Mouse (Mus musculus): ENCODE results near the gene Tspan13.

Tspan13 gene

DNA sequence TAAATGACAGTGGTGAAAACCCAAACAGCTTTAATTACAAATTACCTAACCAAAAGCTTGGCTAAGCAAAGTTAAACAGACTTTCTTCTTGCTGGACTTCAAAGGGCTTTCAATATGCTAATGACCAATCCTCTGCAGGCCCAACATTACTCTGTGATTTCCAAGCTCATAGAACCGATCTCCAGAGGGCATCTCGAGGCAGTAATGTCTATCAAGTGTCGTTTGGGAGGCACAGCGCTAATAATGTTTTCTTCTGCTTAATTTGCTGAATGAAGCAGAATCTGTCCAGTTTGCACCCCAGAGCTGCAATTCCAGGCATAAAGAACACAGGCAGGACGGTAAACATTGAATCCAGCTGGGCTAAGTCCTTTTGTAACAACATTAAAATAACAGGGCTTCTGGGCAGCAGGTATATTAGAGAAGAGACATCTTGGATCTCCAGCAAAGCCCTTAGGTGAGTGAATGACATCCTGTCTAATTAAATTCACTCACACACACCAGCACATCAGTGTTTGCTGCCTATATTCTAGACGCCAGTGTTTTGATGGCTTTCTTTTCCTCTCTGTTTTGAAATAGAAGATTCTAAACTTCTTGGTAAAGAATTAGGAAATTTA lies 64.6 kb downstream of the Tspan13 start:
- DNase-seq (ENCODE audit: low read depth, low spot score), result peak; percentile 6

DNA sequence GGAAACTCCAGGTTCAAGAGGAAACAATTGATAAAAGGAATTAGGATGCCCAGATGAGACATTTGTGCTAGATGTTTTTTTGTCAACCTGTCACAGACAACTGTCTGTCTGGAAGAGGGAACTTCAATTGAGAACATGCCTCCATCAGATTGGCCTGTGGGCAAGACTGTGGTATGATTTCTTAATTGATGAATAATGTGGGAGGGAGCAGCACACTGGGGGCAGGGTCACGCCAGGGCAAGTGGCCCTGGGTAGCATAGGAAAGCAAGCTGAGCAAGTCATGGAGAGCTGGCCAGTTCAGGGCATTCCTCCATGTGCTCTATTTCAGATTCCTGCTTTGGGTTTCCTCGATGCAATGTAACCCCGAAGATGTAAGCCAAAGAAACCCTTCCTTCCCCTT lies 66.4 kb downstream of the Tspan13 start:
- no peak for DNase-seq (ENCODE audit: low read depth, low spot score)

DNA sequence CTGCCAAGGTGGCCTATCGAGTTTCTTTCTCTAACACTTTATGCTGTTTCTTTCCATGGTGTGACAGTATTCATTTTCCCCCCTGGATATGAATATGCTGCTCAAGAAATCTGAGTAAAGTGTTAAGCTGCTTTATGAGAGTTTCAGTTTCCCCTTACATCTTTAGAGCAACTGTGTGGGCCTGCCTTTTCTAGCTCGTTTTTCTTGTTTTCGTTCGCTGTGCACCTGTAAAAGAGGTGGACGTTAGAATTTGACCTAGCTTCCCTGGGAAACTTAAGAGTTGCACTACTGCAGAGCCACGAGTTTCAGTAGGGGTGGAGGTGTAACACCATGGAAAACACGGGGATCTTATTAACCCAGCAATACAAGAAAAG lies 75.5 kb downstream of the Tspan13 start:
- no peak for DNase-seq (ENCODE audit: low read depth, low spot score)

DNA sequence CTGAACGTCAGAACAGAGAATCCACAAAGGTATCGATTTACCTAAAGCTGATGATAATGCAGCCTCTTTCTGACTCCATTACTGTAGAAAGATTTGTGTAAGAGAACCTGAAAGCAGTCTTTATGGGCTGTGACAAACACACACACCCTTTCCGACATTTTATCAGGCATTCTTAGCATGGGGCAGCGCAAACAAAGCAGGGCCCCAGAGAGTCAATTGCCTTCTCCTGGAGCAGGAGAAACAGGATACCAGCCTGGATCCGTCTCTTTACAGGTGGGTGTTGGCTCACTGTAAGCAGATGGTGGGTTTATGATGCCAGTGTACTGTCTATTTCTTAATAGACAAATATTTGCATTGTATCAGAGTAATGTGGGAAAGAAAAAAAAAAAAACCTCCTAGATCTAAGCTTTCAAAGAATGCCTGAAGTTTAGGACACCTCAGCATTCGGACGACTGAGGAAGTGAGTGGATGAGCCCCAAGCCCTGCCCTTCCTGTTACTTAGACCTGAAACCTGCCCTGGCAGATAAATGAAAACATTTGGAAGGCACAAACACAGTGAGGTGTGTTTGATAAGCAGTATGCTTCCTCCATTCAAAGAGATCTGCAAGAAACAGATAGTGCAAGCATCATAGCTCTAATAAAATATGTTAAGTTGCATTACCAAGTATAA lies 76.1 kb downstream of the Tspan13 start:
- DNase-seq (ENCODE audit: low read depth, low spot score), result no peak
